Mouse (Mus musculus): ENCODE data around the gene Celf1.

Celf1 gene

DNA sequence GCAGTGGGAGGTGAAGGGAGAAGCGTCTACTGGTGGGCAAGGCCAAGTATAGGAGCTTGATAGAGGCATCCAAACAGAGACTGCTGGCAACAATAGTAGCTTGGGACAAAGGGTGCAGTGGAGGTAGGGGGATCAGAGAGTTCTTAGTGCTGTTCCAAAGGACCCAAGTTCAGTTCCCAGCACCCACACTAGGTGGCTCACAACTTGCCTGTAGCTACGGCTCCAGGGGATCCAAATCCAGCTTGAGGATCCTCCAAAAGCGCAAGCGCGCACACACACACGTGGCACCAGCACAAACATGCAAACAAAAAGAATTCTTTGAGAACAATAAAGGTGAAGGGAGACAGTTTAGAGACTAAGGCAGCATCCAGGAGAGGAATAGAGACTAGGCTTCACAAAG is 124.0 kb downstream of the Celf1 start:
- no peak for DNase-seq

GRCm38 (mm10) chr2:91065544-91065943 is 125.4 kb downstream of the Celf1 start:
- DNase-seq, result peak; percentile 67

- DNase-seq, result no peak
Measured at GRCm38 (mm10) chr2:91066455-91066854, 126.3 kb downstream of the Celf1 start.

DNA sequence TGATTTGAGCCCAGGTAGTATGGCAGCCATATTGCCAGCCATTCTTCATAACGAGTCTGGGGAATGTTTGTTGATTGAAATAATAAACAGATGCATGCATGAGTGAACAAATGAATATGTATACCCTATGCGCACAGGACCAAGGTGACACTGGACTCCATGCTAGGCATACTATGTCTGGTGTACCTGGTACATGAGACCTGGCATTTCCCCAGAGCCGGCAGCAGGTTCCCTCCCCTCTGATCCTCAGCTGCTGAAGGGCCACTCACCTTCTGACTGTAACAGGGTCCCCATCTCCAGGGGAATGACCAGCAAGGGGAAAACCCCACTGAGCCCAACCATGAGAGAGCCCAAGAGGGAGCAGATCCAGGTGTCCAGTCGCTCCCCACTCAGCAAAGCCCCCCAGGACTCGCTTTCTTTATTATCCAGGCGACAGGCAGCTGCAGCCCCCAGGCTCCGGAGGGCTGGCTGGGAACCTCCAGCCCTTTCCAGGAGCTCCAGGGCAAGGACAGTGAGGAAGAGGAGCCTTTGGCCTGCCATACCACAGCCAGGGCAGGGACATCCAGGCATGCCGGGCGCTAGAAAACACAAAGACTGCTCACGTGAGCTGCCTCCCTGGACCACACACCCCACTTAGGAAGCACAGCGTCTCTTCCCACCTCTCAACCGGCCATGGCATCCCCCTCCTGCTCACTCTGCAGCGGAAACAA is 128.1 kb downstream of the Celf1 start:
- no peak for DNase-seq

DNA sequence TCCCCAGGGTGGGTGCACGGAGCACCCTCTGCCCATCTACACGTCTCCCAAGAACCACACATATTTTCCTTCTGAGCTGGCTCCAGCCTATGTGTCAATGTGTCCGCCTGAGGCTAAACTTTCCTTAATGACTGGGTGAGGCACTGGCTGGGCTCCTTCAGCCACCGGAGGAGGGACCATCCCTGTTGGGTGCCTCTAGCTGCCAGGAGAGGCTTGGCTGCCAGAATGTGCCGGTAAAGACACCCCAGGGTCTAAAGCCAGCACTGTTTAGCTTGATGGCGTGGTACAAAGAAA is 128.6 kb downstream of the Celf1 start:
- no peak for DNase-seq
